Mouse (Mus musculus) T-helper 2 cell (primary cell): ENCODE data around the gene Kctd19.

Experiments
- in situ Hi-C: fragments of 300-600 bp; cut with MboI, MseI; formaldehyde crosslinking; loops from one replicate; pipeline ENCODE4 v1.15.1; 2025; ENCODE audit warnings: high pct_unique_total_duplicates

Gene Kctd19

DNA sequence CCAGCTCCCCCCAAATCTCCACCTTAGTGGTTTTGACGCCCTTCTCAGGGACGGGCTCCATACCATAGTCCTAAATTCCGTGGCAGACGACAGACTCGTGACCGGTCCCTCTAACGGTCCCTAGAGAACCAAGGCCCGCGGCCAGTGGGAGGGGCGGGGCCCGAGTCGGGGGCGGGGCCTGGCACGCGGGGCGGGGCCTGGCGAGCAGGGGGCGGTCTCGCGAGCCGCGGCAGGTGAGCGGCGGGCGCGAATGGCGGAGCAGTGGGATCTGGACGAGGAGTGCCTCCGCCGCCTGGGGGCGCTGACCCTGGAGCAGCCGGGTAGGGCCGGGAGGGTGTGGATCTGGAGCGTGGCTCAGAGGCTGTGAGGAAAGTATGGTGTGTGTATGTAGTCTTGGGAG, at the start of gene Kctd19, which contains the start of gene Lrrc36:
TSS of gene Kctd19 (minus strand) at position 112 of the 400 bp plus-strand sequence.
TSS of gene Lrrc36 (plus strand) at position 181 of the 400 bp plus-strand sequence.
- in situ Hi-C loops, result loop anchor here (5.0 kb wide), 1 partner anchor 49 kb away; no protein-coding TSS in a partner anchor

- in situ Hi-C loops, result loop anchor here (5.0 kb wide), 1 partner anchor 49 kb away; the partner anchor contains the start of genes Kctd19 and Lrrc36
These were observed 47.9 kb upstream of the Kctd19 start for GRCm38 (mm10) chr8:105461085-105461803.

DNA sequence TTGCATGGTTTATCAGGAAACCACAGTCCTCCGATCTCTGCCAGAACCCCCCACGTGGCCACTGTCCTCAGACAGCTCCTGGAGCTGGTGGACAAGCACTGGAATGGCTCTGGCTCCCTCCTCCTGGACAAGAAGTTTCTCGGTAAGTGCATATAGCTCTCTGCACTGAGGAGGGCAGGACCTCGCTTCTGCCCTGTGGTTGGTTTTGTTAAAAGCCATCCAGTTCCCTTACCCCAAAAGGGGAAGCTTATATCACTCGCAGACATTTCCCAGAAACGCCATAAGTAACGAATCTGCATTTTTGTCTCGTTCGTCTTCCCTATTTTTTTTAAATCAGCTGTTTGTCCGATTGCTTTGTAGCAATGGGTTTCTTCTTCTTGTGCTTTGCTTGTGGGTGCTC, 41.9 kb upstream of the Kctd19 start:
- in situ Hi-C loops, result no loop called here

DNA sequence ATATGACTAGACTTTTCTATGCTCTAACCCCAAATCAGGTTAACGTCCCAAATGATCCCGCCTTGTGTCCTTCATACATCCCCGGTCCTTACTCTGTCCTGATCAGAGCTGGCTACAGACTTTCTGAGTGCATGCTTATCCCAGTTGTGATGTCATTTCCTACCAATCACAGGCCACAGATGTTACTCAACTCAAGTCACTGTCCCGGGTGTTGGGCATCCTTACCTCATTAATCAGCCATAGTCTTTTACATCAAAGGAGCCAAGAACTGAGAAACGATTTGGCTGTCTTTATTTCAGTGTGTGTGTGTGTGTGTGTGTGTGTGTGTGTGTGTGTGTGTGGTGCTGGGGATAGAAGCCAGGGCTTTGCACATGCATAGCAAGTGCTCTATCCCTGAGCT, 40.8 kb upstream of the Kctd19 start:
- in situ Hi-C loops, result no loop called here

GRCm38 (mm10) chr8:105453296-105453695, 40.0 kb upstream of the Kctd19 start:
- in situ Hi-C loops, result no loop called here

- in situ Hi-C loops, result no loop called here
These were observed 38.8 kb upstream of the Kctd19 start for GRCm38 (mm10) chr8:105451903-105452603.

DNA sequence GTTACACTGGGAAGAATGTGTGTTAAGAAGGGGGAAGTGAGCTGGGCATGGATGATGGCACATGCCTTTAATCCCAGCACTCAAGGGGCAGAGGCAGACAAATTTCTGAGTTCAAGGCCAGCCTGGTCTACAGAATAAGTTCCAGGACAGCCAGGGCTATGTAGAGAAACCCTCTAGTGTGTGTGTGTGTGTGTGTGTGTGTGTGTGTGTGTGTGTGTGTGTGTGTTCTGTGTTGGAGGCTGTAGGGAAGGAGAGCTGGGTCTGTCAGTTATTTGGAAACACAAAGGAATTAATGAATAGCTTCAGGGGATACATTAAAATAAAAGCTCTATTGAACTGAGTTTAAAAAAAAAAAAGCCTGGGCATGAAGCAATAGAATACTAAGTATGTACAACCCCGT, 37.7 kb upstream of the Kctd19 start:
- in situ Hi-C loops, result no loop called here

- in situ Hi-C loops, result no loop called here
These were observed 35.3 kb upstream of the Kctd19 start for GRCm38 (mm10) chr8:105448596-105448995.

- in situ Hi-C loops, result no loop called here
These were observed 34.9 kb upstream of the Kctd19 start for GRCm38 (mm10) chr8:105448188-105448587.

- in situ Hi-C loops, result no loop called here
These were observed 32.8 kb upstream of the Kctd19 start for GRCm38 (mm10) chr8:105446127-105446552.

DNA sequence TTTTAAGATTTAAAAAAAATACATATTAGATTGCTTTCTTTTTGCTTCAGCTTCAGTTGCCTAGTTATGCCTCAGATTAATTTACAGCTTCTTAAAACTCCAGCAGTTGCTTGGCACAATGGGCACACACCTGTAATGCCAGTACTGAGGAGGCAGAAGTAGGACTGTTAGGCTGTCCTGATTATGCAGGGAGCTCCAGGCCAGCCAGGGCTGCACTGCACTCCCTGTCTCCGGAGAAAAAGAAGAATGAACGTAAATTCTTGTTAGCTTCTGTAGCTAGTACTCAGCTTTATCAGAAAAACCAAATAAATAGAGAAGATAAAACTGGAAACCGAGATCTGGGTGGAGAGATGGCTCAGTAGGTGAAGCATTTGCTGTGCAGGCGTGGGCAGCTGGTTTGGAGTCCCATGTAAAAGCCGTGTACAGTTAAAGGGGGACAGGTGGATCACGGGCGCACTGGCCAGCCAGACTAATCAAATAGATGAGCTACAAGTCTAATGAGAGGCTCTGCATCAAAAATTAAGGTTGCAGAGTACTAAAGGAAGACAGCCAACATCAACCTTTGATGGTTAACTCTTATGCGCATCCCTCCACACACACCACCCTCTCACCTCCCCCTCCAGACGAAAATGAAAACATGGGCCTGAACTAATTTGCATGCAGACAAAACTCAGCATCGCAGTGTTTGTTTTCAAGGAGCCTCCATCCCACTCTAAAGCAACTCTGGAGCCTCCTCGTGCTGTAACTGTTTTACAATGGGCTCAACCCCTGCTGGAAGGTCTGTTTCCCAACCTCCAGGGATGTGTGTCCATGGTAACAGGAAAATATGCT, 32.2 kb upstream of the Kctd19 start:
- in situ Hi-C loops, result no loop called here

DNA sequence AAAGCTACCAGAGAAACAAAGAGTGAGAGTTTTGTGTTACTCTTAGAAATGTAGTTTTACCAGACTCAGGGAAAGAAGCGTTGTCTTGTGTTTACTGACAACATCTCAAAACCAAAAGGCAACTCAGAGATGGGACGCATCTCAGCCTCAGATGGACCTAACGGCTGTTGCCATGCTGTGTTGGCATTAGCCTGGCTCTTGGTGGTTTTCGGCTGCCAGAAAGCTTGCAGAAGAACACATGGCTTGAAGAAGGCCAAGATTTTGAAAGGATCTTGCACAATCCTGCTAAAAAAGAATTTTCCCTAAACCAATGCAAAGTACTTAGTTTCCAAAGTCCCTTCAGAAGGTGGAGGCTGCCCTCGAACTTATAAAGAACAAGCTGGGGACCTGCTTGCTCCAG, 29.4 kb upstream of the Kctd19 start:
- in situ Hi-C loops, result no loop called here

- in situ Hi-C loops, result no loop called here
These were observed 28.1 kb upstream of the Kctd19 start for GRCm38 (mm10) chr8:105441433-105441832.

DNA sequence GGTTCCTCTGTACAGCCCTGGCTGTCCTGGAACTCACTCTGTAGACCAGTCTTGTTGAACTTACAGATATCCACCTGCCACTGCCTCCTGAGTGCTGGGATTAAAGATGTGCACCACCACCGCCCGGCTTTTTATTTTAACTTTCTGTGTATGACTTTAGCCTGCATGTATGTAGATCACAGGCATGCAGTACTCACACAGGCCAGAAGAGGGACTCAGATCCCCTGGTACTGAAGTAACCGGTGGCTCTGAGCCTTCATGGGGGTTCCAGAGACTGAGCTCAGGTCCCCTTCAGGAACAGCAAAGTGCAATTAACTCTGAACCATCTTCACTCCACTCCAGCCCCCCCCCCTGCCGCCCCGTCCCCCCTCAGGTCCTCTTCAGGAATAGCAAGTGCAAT, 25.6 kb upstream of the Kctd19 start:
- in situ Hi-C loops, result no loop called here

DNA sequence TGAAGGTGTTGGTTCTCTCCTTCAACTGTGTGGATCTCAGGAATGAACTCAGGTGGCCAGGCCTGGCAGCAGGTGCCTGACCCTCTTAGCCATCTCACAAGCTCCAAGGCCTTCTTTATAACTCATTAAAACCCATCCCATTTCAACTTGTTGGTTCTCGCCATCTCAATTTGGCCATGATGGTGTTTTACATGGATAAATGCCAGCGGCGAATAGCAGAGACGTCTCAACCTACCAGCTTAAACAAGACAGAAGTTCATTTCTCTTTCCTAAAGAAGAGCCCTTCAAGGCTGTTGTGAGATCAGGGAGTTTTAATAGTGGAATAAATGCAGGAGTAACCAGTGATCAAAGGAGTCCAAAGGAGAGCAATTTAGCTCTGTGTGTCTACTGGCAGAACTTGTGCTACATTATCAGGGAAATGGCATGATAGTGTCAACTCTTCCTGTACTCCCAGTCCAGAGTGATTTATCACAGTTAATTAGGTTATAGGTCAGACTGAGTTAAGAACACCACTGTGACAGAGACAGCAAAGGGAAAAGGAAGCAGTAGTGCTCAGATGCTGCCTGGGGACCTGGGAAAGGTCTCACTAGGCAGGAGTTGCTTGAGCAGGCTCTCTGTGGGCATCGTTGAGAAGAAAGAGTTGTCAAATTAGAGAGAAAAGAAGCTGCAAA, 23.9 kb upstream of the Kctd19 start:
- in situ Hi-C loops, result no loop called here

GRCm38 (mm10) chr8:105436218-105436617, 22.9 kb upstream of the Kctd19 start:
- in situ Hi-C loops, result no loop called here

- in situ Hi-C loops, result no loop called here
These were observed 20.8 kb upstream of the Kctd19 start for GRCm38 (mm10) chr8:105434136-105434535.

DNA sequence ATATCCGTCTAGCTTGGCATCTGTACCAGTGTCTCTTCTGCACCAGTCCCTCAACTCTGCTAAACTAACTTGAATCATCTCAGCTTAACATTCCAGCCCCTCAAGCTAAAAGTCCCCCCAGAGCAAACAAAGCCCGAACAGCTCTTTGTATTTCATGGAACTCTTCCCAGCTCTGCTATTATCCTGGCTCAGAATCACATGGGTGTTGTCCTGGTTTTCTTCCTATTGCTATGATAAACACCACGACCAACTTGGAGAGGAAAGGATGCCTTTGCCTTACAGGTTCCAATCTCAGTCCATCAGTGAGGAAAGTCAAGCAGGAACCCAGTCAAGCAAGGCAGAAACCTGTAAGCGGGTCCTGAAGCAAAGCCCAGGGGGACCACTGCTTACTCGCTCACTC, 20.2 kb upstream of the Kctd19 start:
- in situ Hi-C loops, result no loop called here

DNA sequence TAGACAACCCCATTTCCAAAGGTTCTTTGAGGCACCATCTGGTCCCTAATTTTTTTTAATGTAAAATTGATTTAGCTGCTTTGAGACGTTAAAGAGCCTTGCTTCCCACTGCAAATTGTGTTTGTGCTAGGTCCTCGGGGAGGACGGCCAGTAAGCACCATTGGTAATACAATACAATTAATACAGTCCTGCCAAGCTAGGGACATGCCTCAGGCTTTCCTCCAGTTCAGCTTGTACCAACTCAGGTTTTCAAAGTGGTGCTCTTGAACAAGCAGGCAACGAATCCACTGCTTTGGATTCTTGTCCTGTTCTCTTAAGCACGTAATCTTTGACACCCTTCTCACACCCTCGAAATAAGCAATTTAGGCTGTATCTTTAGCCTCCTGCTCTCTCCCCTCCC, 19.7 kb upstream of the Kctd19 start:
- in situ Hi-C loops, result no loop called here

GRCm38 (mm10) chr8:105431743-105432515, 18.6 kb upstream of the Kctd19 start:
- in situ Hi-C loops, result no loop called here

GRCm38 (mm10) chr8:105426878-105427277, 13.6 kb upstream of the Kctd19 start:
- in situ Hi-C loops, result no loop called here
